Mouse (Mus musculus): ENCODE data around the gene Lclat1.

GRCm38 (mm10) chr17:73081360-73082133, 26.2 kb upstream of the Lclat1 start:
- TF ChIP-seq POLR2A (IDR thresholded peaks at IDR 0.05; ENCODE audit: borderline replicate concordance, extremely low read depth, insufficient read depth, insufficient read length, poor library complexity, severe bottlenecking) (no peak), CTCF (IDR thresholded peaks at IDR 0.05; ENCODE audit: borderline replicate concordance, extremely low read depth, insufficient read depth, insufficient read length) (no peak)
